Mouse (Mus musculus) ES-E14 (cell line): ENCODE measurements around the gene Esyt2. TPM values are rescaled to one million over a fixed set of nuclear protein-coding genes. Genes with fewer than 3 reads are reported as not detected.

Experiments used
- DNase-seq: peaks from one replicate; pipeline ENCODE4 v3.0.0-alpha.2; 2013; ENCODE audit warnings: low read depth, low spot score
- H3K27ac ChIP-seq: 2 replicates; pipeline ENCODE4 v1.5.1; 2012; ENCODE audit warnings: low read depth, mild to moderate bottlenecking, low read length, moderate library complexity, mixed read lengths; ENCODE audit not compliant: poor library complexity, insufficient read depth, severe bottlenecking
- H3K36me3 ChIP-seq: 2 replicates; pipeline ENCODE4 v1.6.1; 2012; ENCODE audit warnings: mild to moderate bottlenecking, low read length, moderate library complexity, mixed read lengths; ENCODE audit not compliant: control insufficient read depth, poor library complexity, insufficient read depth, severe bottlenecking
- H3K4me1 ChIP-seq, 2 experiments: fragments of 150-350 bp in 1 of 2; sonication (generic) in 1 of 2; 2 replicates each; pipeline ENCODE4 v1.6.1; 2012; ENCODE audit warnings: low read length in 2 of 2, mild to moderate bottlenecking in 1 of 2, mixed read lengths in 1 of 2; ENCODE audit not compliant: control insufficient read depth in 2 of 2, insufficient read depth in 2 of 2, poor library complexity in 1 of 2
- H3K4me3 ChIP-seq, 2 experiments: fragments of 150-350 bp in 1 of 2; sonication (generic) in 1 of 2; 2 replicates each; pipeline ENCODE4 v1.5.1; 2012; ENCODE audit warnings: low read length in 2 of 2, low read depth in 1 of 2, mild to moderate bottlenecking in 1 of 2, mixed read lengths in 1 of 2; ENCODE audit not compliant: insufficient read depth in 1 of 2, poor library complexity in 1 of 2, severe bottlenecking in 1 of 2
- H3K9ac ChIP-seq: 2 replicates; pipeline ENCODE4 v1.6.1; 2012; ENCODE audit warnings: low read depth, mild to moderate bottlenecking, low read length, mixed read lengths; ENCODE audit not compliant: poor library complexity, insufficient read depth, severe bottlenecking
- H3K9me3 ChIP-seq: fragments of 150-350 bp; sonication (generic); 2 replicates; pipeline ENCODE4 v1.6.1; 2012; ENCODE audit warnings: low read depth, mild to moderate bottlenecking, low read length; ENCODE audit not compliant: control insufficient read depth, insufficient read depth
- CHD2 ChIP-seq: IDR thresholded peaks from 2 replicates; pipeline ENCODE4 v1.6.1; 2014; ENCODE audit warnings: mild to moderate bottlenecking, low read depth, low read length, inconsistent platforms
- HCFC1 ChIP-seq: IDR thresholded peaks from 2 replicates; pipeline ENCODE4 v1.6.1; 2012; ENCODE audit warnings: low read length, inconsistent platforms, borderline replicate concordance; ENCODE audit not compliant: insufficient read depth
- MAFK ChIP-seq: IDR thresholded peaks from 2 replicates; pipeline ENCODE4 v1.6.1; 2014; ENCODE audit warnings: mild to moderate bottlenecking, low read depth, low read length, inconsistent platforms; ENCODE audit not compliant: insufficient read depth
- ZC3H11A ChIP-seq: IDR thresholded peaks from 2 replicates; pipeline ENCODE4 v1.6.1; 2012; ENCODE audit warnings: low read depth, mild to moderate bottlenecking, inconsistent platforms, low read length, borderline replicate concordance
- ZNF384 ChIP-seq: IDR thresholded peaks from 2 replicates; pipeline ENCODE4 v1.6.1; 2012; ENCODE audit warnings: low read depth, low read length, inconsistent platforms
- in situ Hi-C, 2 experiments: fragments of 600-800 bp; cut with MboI; formaldehyde crosslinking; loops; one replicate each; pipeline ENCODE4 v1.15.1; 2025; ENCODE audit warnings: low sequenced_read_pairs in 2 of 2, inconsistent platforms in 1 of 2; ENCODE audit not compliant: unreplicated experiment in 2 of 2
- total RNA-seq: library from RNA; depleted of rRNA; stranded (reverse); fragments of 300-350 nt; gene quantifications from 2 replicates; pipeline ENCODE4 v1.2.3, GENCODE M21; 2012

The Esyt2 gene
- total RNA-seq, 1 experiment = 44.2 TPM

- H3K9ac ChIP-seq = no peak overlapping the region
- H3K36me3 ChIP-seq = no peaks in the 10 kb centered on the region
- no peaks in the 10 kb centered on the region for H3K4me1 ChIP-seq
- TF ChIP-seq MAFK (no peak), ZC3H11A (no peak), HCFC1 (no peak), CHD2 (no peak), ZNF384 (no peak)
- H3K4me3 ChIP-seq = no peak overlapping the region
- in situ Hi-C loops = no loop called here
- no peak overlapping the region for H3K27ac ChIP-seq
- no peak for DNase-seq
- H3K9me3 ChIP-seq = no peaks in the 10 kb centered on the region
Measured at GRCm38 (mm10) chr12:116238370-116238769, 42.6 kb upstream of the Esyt2 start.

- DNase-seq = no peak
- TF ChIP-seq ZC3H11A = no peak
- no peak for TF ChIP-seq MAFK
- no peak for TF ChIP-seq HCFC1
- TF ChIP-seq CHD2 = no peak
- TF ChIP-seq ZNF384 = no peak
- Histone ChIP-seq H3K4me1 (no peaks in the 10 kb centered on the region), H3K9me3 (no peaks in the 10 kb centered on the region), H3K36me3 (no peaks in the 10 kb centered on the region), H3K27ac (no peak overlapping the region), H3K9ac (no peak overlapping the region), H3K4me3 (no peak overlapping the region)
- in situ Hi-C loops = no loop called here
Measured at GRCm38 (mm10) chr12:116238803-116239202, 42.2 kb upstream of the Esyt2 start.

DNA sequence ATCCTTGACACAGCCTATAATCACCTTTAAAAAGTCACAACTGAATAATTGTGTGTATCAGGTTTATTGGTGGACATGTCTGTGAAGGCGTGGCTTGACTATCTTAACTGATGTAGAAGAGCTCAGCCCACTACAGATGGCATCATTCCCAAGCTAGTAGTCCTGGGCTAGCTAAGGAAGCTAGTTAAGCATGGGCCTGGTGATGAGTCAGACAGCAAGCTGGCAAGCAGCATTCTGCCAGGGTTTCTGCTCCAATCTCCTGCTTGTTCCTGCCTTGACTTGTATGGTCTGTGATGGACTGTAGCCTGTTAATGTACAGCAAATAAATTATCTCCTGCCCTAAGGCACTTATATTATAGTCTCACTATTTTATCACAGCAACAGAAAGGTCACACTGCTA, 36.4 kb upstream of the Esyt2 start:
- no peaks in the 10 kb centered on the region for H3K36me3 ChIP-seq
- DNase-seq = no peak
- in situ Hi-C loops = no loop called here

DNA sequence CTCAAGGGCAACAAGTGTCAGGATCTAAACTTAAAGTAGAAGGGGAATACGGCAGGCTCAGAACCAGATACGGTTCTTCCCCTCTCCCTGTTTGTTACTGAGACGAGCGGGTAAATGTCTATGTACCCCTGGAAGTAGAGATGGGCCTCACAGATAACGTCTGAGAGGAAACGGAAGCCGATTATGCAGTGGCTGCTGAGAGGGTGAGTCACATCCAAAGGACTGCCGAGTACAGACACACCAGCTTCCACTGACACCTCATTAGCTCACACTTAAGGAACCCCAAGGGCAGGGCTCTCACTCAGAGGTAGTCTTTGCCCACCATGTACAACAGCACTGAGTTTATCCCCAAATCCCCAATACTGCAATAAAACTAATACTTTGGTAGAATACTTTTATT, 26.3 kb upstream of the Esyt2 start:
- Histone ChIP-seq H3K9ac (no peak overlapping the region), H3K36me3 (peaks cover 1% of the 10 kb centered on the region; the same call in 1 of the 2 replicates), H3K4me3 (no peak overlapping the region), H3K27ac (no peak overlapping the region), H3K4me1 (no peaks in the 10 kb centered on the region), H3K9me3 (no peaks in the 10 kb centered on the region)
- TF ChIP-seq MAFK = no peak
- TF ChIP-seq ZNF384 = no peak
- no peak for TF ChIP-seq ZC3H11A
- TF ChIP-seq HCFC1 = no peak
- TF ChIP-seq CHD2 = no peak
- in situ Hi-C loops = no loop called here
- DNase-seq = no peak

More for the DNA sequence above, 36.4 kb upstream of the Esyt2 start:
- no peak overlapping the region for H3K27ac ChIP-seq
- no peaks in the 10 kb centered on the region for H3K9me3 ChIP-seq
- no peak for TF ChIP-seq HCFC1
- no peak for TF ChIP-seq CHD2
- no peak for TF ChIP-seq ZNF384
- no peak for TF ChIP-seq ZC3H11A
- TF ChIP-seq MAFK = no peak
- no peak overlapping the region for H3K4me3 ChIP-seq
- H3K9ac ChIP-seq = no peak overlapping the region
- no peaks in the 10 kb centered on the region for H3K4me1 ChIP-seq

DNA sequence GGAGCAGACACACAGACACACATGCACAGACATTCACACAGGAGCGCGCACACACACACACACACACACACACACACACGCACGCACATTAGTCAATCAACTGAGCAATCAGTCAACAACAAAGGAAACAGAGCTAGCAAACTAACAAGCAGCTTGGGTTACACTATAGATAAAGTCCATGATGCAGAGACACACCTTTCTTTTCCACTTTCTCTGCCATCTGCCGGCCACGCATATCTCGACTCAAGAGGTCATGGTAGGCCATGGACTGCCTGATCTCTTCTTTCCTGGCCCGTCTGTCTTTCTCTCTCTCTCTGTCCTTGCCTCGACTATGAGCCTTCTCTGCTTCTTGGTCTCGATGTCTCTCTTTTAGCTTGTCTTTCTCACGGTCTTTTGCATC, 25.4 kb upstream of the Esyt2 start:
- TF ChIP-seq MAFK (no peak), ZC3H11A (no peak), CHD2 (no peak), HCFC1 (no peak), ZNF384 (no peak)
- DNase-seq = no peak

More for the DNA sequence above, 25.4 kb upstream of the Esyt2 start:
- no peak overlapping the region for H3K4me3 ChIP-seq
- H3K9ac ChIP-seq = no peak overlapping the region
- no peaks in the 10 kb centered on the region for H3K9me3 ChIP-seq
- in situ Hi-C loops = no loop called here
- no peaks in the 10 kb centered on the region for H3K4me1 ChIP-seq
- H3K36me3 ChIP-seq = peaks cover 1% of the 10 kb centered on the region; the same call in 1 of the 2 replicates
- no peak overlapping the region for H3K27ac ChIP-seq
